Mouse (Mus musculus) E14TG2a.4 (cell line): ENCODE results near the gene Taf13.

ENCODE experiments used
- H3K27me3 ChIP-seq: 2 replicates; pipeline ENCODE4 v1.6.1; 2014; ENCODE audit warnings: low read length, control low read depth; ENCODE audit not compliant: insufficient read depth
- H3K36me3 ChIP-seq: 2 replicates; pipeline ENCODE4 v1.6.1; 2014; ENCODE audit warnings: low read length, control low read depth; ENCODE audit not compliant: insufficient read depth
- H3K4me1 ChIP-seq: replicated peaks from 2 replicates; pipeline ENCODE4 v1.6.1; 2014; ENCODE audit warnings: low read depth, low read length, control low read depth
- H3K4me3 ChIP-seq: replicated peaks from 2 replicates; pipeline ENCODE4 v1.5.1; 2014; ENCODE audit warnings: mild to moderate bottlenecking, low read length
- H3K9me3 ChIP-seq: 2 replicates; pipeline ENCODE4 v1.6.1; 2014; ENCODE audit warnings: low read length, control low read depth
- CTCF ChIP-seq: conservative IDR thresholded peaks from 2 replicates; pipeline ENCODE4 v1.5.1; 2014; ENCODE audit warnings: low read length
- NANOG ChIP-seq: IDR thresholded peaks from 2 replicates; pipeline ENCODE4 v1.6.1; 2014; ENCODE audit warnings: borderline replicate concordance, low read length, mixed read lengths
- POU5F1 ChIP-seq: IDR thresholded peaks from 2 replicates; pipeline ENCODE4 v1.6.1; 2014; ENCODE audit warnings: low read length, borderline replicate concordance

Taf13 gene

GRCm38 (mm10) chr3:108571443-108572294, at the start of gene Taf13:
Gene Taf13 (plus strand): TSS chr3:108571698.
- peaks cover 51% of the 10 kb centered on the region for H3K4me1 ChIP-seq
- H3K4me3 ChIP-seq = peak within 1 kb of the TSS; percentile 91
- peaks cover 22% of the 10 kb centered on the region for H3K36me3 ChIP-seq
- peaks cover 7% of the 10 kb centered on the region for H3K9me3 ChIP-seq
- no peaks in the 10 kb centered on the region for H3K27me3 ChIP-seq
- TF ChIP-seq NANOG (no peak), CTCF (no peak), POU5F1 (no peak)

DNA sequence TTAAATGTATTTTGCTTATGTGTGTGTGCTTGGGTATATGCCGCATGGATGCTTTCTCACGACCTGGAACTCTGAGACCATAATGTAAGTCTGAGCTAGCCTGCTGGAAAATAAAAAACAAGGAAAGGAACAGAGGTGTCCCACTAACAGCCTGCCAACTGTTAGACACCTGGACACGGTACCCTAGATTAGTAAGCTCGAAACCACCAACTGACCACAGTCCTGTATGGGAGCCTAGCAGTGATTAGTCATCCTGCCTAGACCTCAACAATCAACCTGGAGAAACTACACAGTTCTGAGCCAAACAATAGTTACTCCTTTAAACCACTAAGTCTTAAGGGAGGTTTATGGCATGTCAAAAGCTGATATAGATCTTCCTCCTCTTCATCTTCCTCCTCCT, 48.1 kb upstream of the Taf13 start:
- TF ChIP-seq CTCF = no peak
- TF ChIP-seq POU5F1 = no peak
- H3K4me3 ChIP-seq = no peak overlapping the region
- no peaks in the 10 kb centered on the region for H3K9me3 ChIP-seq
- no peaks in the 10 kb centered on the region for H3K36me3 ChIP-seq
- no peaks in the 10 kb centered on the region; the same call in 1 of the 2 replicates for H3K27me3 ChIP-seq
- H3K4me1 ChIP-seq = no peaks in the 10 kb centered on the region

DNA sequence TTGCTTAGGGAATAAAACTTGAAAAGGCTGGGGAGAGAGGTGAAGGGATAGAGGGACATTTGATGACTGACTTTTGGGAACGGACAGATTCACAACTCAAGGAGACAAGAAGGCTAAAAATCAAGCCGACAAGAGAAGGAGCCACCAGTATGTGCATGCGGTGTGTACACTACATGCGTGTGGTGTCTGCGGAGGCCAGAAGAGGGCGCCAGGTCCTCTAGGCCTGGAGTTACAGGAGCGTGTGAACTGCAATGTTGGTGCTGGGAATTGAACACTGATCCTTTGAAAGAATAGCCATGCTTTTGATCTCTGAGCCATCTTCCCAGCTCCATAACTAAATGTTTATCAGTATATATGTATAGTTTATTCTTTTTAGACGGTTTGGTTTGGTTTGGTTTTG, 43.0 kb upstream of the Taf13 start:
- Histone ChIP-seq H3K4me1 (no peaks in the 10 kb centered on the region), H3K9me3 (no peaks in the 10 kb centered on the region)
- no peak for TF ChIP-seq POU5F1
- TF ChIP-seq CTCF = peak; percentile 54
- no peak for TF ChIP-seq NANOG

GRCm38 (mm10) chr3:108533114-108533885, 38.2 kb upstream of the Taf13 start:
- H3K4me3 ChIP-seq = no peak overlapping the region
- no peaks in the 10 kb centered on the region for H3K9me3 ChIP-seq
- H3K27me3 ChIP-seq = peaks cover 31% of the 10 kb centered on the region
- H3K4me1 ChIP-seq = peaks cover 11% of the 10 kb centered on the region
- no peak for TF ChIP-seq CTCF
- H3K36me3 ChIP-seq = no peaks in the 10 kb centered on the region

More for the DNA sequence above, 43.0 kb upstream of the Taf13 start:
- H3K36me3 ChIP-seq = no peaks in the 10 kb centered on the region
- H3K4me3 ChIP-seq = no peak overlapping the region
- H3K27me3 ChIP-seq = peaks cover 6% of the 10 kb centered on the region; the same call in 1 of the 2 replicates

- TF ChIP-seq NANOG (no peak), CTCF (no peak), POU5F1 (no peak)
- Histone ChIP-seq H3K4me1 (peaks cover 11% of the 10 kb centered on the region), H3K4me3 (no peak within 1 kb of the TSS), H3K36me3 (no peaks in the 10 kb centered on the region), H3K27me3 (peaks cover 31% of the 10 kb centered on the region), H3K9me3 (no peaks in the 10 kb centered on the region)
Measured at GRCm38 (mm10) chr3:108533951-108534350, 37.5 kb upstream of the Taf13 start, which contains the start of gene 1700013F07Rik. Gene 1700013F07Rik (plus strand): TSS chr3:108534150.

GRCm38 (mm10) chr3:108535896-108536516, 35.5 kb upstream of the Taf13 start:
- no peaks in the 10 kb centered on the region for H3K36me3 ChIP-seq
- peak overlapping the region; percentile 76 for H3K4me3 ChIP-seq
- no peak for TF ChIP-seq POU5F1
- no peak for TF ChIP-seq NANOG
- TF ChIP-seq CTCF = no peak
- H3K9me3 ChIP-seq = no peaks in the 10 kb centered on the region
- H3K27me3 ChIP-seq = peaks cover 31% of the 10 kb centered on the region
- H3K4me1 ChIP-seq = peaks cover 11% of the 10 kb centered on the region

GRCm38 (mm10) chr3:108536517-108537260, 34.8 kb upstream of the Taf13 start, which contains the start of gene 5330417C22Rik:
Gene 5330417C22Rik (minus strand): TSS chr3:108536536.
- H3K27me3 ChIP-seq = peaks cover 31% of the 10 kb centered on the region
- no peaks in the 10 kb centered on the region for H3K9me3 ChIP-seq
- peaks cover 11% of the 10 kb centered on the region for H3K4me1 ChIP-seq
- H3K4me3 ChIP-seq = peak within 1 kb of the TSS; percentile 76
- TF ChIP-seq NANOG (no peak), CTCF (no peak), POU5F1 (no peak)
- H3K36me3 ChIP-seq = no peaks in the 10 kb centered on the region

GRCm38 (mm10) chr3:108537303-108537702, 34.2 kb upstream of the Taf13 start:
- H3K9me3 ChIP-seq = no peaks in the 10 kb centered on the region
- H3K4me3 ChIP-seq = no peak overlapping the region; the same call in 1 of the 2 replicates
- no peak for TF ChIP-seq POU5F1
- TF ChIP-seq CTCF = peak; percentile 75
- TF ChIP-seq NANOG = no peak
- H3K27me3 ChIP-seq = peaks cover 31% of the 10 kb centered on the region
- H3K36me3 ChIP-seq = no peaks in the 10 kb centered on the region
- H3K4me1 ChIP-seq = peaks cover 11% of the 10 kb centered on the region
